Mouse (Mus musculus) forebrain, embryonic 11.5 days (tissue): Measurements from ENCODE around the gene Clpb. TPM values are rescaled to one million over a fixed set of nuclear protein-coding genes. Genes with fewer than 3 reads are reported as not detected.

Source experiments
- ATAC-seq: fragments of 200-750 bp; cut with Nextera tagmentation; replicated peaks from 2 replicates; pipeline ENCODE4 v1.8.0; 2017; ENCODE audit warnings: moderate TSS enrichment; ENCODE audit not compliant: low FRiP score
- DNase-seq: peaks from one replicate; pipeline ENCODE4 v3.0.0-alpha.2; 2017; ENCODE audit warnings: low spot score
- H3K27ac ChIP-seq: fragments of 300-500 bp; sonication (generic); 2 replicates; pipeline ENCODE4 v1.5.1; 2014; ENCODE audit warnings: low read depth, low read length
- H3K27me3 ChIP-seq: fragments of 300-500 bp; sonication (generic); 2 replicates; pipeline ENCODE4 v1.6.1; 2014; ENCODE audit warnings: mild to moderate bottlenecking, low read length, mixed read lengths; ENCODE audit not compliant: control insufficient read depth, insufficient read depth
- H3K36me3 ChIP-seq: fragments of 300-500 bp; sonication (generic); 2 replicates; pipeline ENCODE4 v1.6.1; 2014; ENCODE audit warnings: mild to moderate bottlenecking, low read length, moderate library complexity, mixed read lengths; ENCODE audit not compliant: control insufficient read depth, insufficient read depth
- H3K4me1 ChIP-seq: fragments of 300-500 bp; sonication (generic); replicated peaks from 2 replicates; pipeline ENCODE4 v1.6.1; 2014; ENCODE audit warnings: low read length, mixed read lengths; ENCODE audit not compliant: control insufficient read depth, insufficient read depth
- H3K4me2 ChIP-seq: fragments of 300-500 bp; sonication (generic); 2 replicates; pipeline ENCODE4 v1.6.1; 2014; ENCODE audit warnings: low read depth, mild to moderate bottlenecking, low read length, moderate library complexity, mixed read lengths; ENCODE audit not compliant: severe bottlenecking
- H3K4me3 ChIP-seq: fragments of 300-500 bp; sonication (generic); 2 replicates; pipeline ENCODE4 v1.5.1; 2014; ENCODE audit warnings: low read depth, low read length
- H3K9ac ChIP-seq: fragments of 300-500 bp; sonication (generic); 2 replicates; pipeline ENCODE4 v1.6.1; 2014; ENCODE audit warnings: low read length
- H3K9me3 ChIP-seq: fragments of 300-500 bp; sonication (generic); 2 replicates; pipeline ENCODE4 v1.6.1; 2016; ENCODE audit warnings: low read length, mixed read lengths; ENCODE audit not compliant: control insufficient read depth
- WGBS: fragments of 180-500 bp; shearing (Covaris S2); extraction: QIAGEN DNeasy Blood & Tissue Kit; methylation state at CpG from one replicate; pipeline ENCODE4 v1.1.7; 2014; 5-methylcytosine and 5-hydroxymethylcytosine counted together
- polyA plus RNA-seq: library from polyadenylated mRNA; unstranded; fragments of >200 nt; fragmentation: Nextera tagmentation; extraction: Ambion mirVana; gene quantifications from 2 replicates; pipeline ENCODE4 v1.2.1, GENCODE M21; 2014

Clpb gene
- polyA plus RNA-seq, 1 experiment from 2014 or later, result 43.5 TPM

DNA sequence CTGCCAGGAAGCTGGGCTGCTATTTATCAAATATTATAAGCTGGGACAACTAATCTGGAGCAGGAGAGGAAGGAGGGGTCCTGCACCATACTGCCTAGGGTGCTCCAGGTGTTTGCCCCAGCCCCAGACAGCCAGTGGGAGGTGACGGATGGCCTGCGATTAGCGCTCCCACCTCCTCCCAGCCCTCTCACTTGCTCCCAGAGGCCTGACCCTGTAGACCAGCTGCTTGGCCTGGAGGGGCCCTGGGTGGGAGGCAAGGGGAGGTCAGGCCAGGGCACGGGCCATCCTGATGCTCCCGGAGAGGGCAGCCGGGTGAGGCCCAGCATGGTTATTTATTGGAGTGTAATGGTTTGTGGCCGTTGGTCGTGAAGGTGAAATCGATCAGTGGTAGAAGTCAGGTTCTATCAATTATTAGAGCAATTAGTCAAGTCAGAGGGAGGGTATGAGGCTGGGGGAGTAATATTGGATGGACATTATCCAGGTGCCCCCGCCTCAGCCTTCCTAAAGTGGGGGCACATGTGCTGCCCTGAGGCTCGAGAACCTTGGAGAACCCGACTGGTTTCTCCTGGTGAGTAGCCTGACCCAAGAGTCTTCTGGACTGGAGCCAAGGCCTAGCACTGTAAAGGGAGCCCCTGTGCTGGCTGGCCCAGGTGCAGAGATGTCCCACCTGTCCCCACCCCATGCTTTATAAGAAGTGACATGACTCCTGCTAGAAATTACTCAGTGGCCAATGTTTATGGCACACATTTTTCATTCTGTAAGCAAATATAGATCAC is 83.3 kb downstream of the Clpb start:
- Histone ChIP-seq H3K27ac (no peak overlapping the region), H3K9me3 (no peaks in the 10 kb centered on the region), H3K4me3 (no peak overlapping the region), H3K27me3 (no peaks in the 10 kb centered on the region), H3K36me3 (no peaks in the 10 kb centered on the region), H3K4me1 (no peaks in the 10 kb centered on the region), H3K4me2 (no peak overlapping the region), H3K9ac (no peak overlapping the region)
- ATAC-seq, result no peak
- no peak for DNase-seq
- WGBS, result 84% methylated on average over 12 of the region's 12 CpGs

- DNase-seq (no peak), ATAC-seq (no peak)
- Histone ChIP-seq H3K27me3 (no peaks in the 10 kb centered on the region), H3K36me3 (no peaks in the 10 kb centered on the region), H3K4me1 (no peaks in the 10 kb centered on the region), H3K9ac (no peak overlapping the region), H3K4me2 (no peak overlapping the region), H3K9me3 (no peaks in the 10 kb centered on the region), H3K27ac (no peak overlapping the region), H3K4me3 (no peak overlapping the region)
- 85% methylated on average over 2 of the region's 2 CpGs for WGBS
These were observed 86.8 kb downstream of the Clpb start for GRCm38 (mm10) chr7:101750268-101750667.

DNA sequence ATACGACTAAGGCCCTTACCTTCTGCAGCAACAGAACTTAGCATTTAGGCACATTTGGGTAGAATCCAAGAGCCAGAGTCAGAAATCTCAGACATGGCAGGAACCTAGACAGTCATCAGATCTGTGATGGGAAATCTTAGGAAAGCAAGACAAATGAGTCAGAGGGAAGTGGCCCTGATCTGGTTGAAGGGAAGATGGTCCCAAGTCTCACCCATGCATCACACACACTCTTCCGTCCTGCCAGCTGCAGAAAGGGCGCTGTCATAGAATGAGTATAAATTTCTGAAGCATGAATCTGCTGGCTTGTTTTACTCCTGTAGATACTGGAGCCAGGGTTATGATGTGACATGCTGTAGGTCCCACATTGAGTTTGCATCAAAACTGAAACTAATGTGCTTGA is 88.9 kb downstream of the Clpb start:
- 95% methylated on average over 3 of the region's 3 CpGs for WGBS
- Histone ChIP-seq H3K4me1 (no peaks in the 10 kb centered on the region), H3K36me3 (no peaks in the 10 kb centered on the region), H3K27me3 (no peaks in the 10 kb centered on the region), H3K9ac (no peak overlapping the region), H3K27ac (no peak overlapping the region), H3K4me3 (no peak overlapping the region), H3K9me3 (no peaks in the 10 kb centered on the region), H3K4me2 (no peak overlapping the region)
- ATAC-seq, result no peak
- DNase-seq, result no peak

DNA sequence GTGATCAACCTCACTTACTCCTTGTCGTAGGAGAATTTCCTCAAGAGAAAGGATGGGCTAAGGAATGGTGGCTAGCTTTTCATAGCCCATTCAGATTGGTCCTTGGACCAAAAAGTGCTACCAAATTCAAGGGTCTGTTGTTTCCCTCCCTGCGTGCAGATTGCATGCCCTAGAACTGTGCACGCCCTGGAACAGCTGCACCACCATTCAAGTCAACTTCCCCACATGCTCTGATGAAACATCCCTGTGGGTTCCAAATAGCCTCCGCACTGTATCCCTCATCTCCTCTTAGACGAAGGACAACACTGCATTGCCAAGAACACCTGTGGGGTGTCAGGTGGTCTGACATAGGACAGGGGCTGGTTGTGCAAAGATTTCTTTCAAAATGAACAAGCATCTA is 90.1 kb downstream of the Clpb start:
- 93% methylated on average over 5 of the region's 5 CpGs for WGBS

DNA sequence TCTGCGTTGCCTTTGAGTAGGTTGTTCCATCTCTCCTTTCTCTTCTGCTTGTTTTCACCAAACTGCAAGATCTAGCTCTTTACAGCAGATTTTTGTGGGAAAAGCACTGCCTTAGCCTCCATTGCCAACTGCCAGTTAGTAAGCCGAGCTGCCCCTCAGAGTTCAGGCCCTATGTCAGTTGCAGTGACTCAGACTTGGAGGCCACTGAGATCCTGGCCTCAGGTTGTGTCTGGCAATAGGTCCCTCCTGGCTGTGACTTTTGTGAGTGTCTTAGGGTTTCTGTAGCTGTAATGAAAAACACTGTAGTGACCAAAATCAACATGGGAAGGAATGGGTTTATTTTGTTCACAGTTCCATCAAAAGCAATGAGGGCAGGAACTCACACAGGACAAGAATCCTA is 91.0 kb downstream of the Clpb start:
- no peak overlapping the region for H3K9ac ChIP-seq
- H3K9me3 ChIP-seq, result no peaks in the 10 kb centered on the region
- H3K4me3 ChIP-seq, result no peak overlapping the region
- ATAC-seq (no peak), DNase-seq (no peak)
- H3K36me3 ChIP-seq, result no peaks in the 10 kb centered on the region
- H3K4me1 ChIP-seq, result no peaks in the 10 kb centered on the region
- no peaks in the 10 kb centered on the region for H3K27me3 ChIP-seq
- 98% methylated on average over 2 of the region's 2 CpGs for WGBS
- no peak overlapping the region for H3K4me2 ChIP-seq
- H3K27ac ChIP-seq, result no peak overlapping the region

More for the DNA sequence above, 90.1 kb downstream of the Clpb start:
- H3K4me3 ChIP-seq, result no peak overlapping the region
- H3K4me2 ChIP-seq, result no peak overlapping the region
- DNase-seq, result no peak
- no peaks in the 10 kb centered on the region for H3K36me3 ChIP-seq
- H3K27me3 ChIP-seq, result no peaks in the 10 kb centered on the region
- H3K4me1 ChIP-seq, result no peaks in the 10 kb centered on the region
- H3K9me3 ChIP-seq, result no peaks in the 10 kb centered on the region
- no peak for ATAC-seq
- no peak overlapping the region for H3K9ac ChIP-seq
- H3K27ac ChIP-seq, result no peak overlapping the region

DNA sequence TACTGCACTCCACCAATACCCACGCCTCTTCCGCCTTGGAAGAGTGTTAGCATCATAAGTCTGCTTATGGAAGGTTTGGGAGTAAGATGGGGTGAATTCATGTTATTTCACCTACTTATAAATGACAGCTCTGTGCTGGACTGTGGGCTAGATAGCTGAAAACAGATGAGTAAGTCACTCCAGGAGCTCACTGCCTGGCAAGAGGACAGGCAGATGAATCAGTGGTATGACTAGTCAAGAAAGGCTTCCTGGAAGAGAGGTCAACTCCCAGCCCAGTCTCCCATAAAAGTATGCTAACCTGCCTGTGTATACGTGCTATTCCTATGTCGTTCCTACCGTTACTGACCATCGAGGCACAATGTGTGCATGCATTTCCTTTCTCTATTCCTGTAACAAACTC is 91.9 kb downstream of the Clpb start:
- Histone ChIP-seq H3K4me2 (no peak overlapping the region), H3K4me3 (no peak overlapping the region), H3K27me3 (no peaks in the 10 kb centered on the region), H3K4me1 (no peaks in the 10 kb centered on the region), H3K9ac (no peak overlapping the region), H3K9me3 (no peaks in the 10 kb centered on the region), H3K27ac (no peak overlapping the region), H3K36me3 (no peaks in the 10 kb centered on the region)
- DNase-seq (no peak), ATAC-seq (no peak)
- WGBS, result 96% methylated on average over 6 of the region's 6 CpGs

- ATAC-seq (no peak), DNase-seq (no peak)
- Histone ChIP-seq H3K36me3 (no peaks in the 10 kb centered on the region), H3K4me1 (no peaks in the 10 kb centered on the region), H3K4me2 (no peak overlapping the region), H3K27me3 (no peaks in the 10 kb centered on the region), H3K9ac (no peak overlapping the region), H3K9me3 (no peaks in the 10 kb centered on the region), H3K27ac (no peak overlapping the region), H3K4me3 (no peak overlapping the region)
- 92% methylated on average over 11 of the region's 11 CpGs for WGBS
These were observed 98.7 kb downstream of the Clpb start for GRCm38 (mm10) chr7:101761899-101762780.

- 85% methylated on average over 5 of the region's 5 CpGs for WGBS
- H3K4me3 ChIP-seq, result no peak overlapping the region
- no peaks in the 10 kb centered on the region for H3K27me3 ChIP-seq
- no peaks in the 10 kb centered on the region for H3K36me3 ChIP-seq
- no peaks in the 10 kb centered on the region for H3K9me3 ChIP-seq
- no peak overlapping the region for H3K27ac ChIP-seq
- H3K4me2 ChIP-seq, result no peak overlapping the region
- no peak for DNase-seq
- H3K9ac ChIP-seq, result no peak overlapping the region
- no peak for ATAC-seq
- no peaks in the 10 kb centered on the region for H3K4me1 ChIP-seq
These were observed 104.0 kb downstream of the Clpb start for GRCm38 (mm10) chr7:101767335-101767907.
